Mouse (Mus musculus) liver, embryonic 16.5 days (tissue): ENCODE results near the gene Esp8. TPM values are rescaled to one million over a fixed set of nuclear protein-coding genes. Genes with fewer than 3 reads are reported as not detected.

Experiments used
- polyA plus RNA-seq: library from polyadenylated mRNA; unstranded; fragments of >200 nt; fragmentation: Nextera tagmentation; extraction: Ambion mirVana; gene quantifications from 2 replicates; pipeline ENCODE4 v1.2.1, GENCODE M21; 2015

The Esp8 gene
- polyA plus RNA-seq, 1 experiment from 2014 or later: not detected

Other genes with a start within 250 kb of the Esp8 start
- not detected in 2 replicates for gene Crisp1, start 200.8 kb upstream of the Esp8 start, polyA plus RNA-seq
- gene Esp6, start 41.5 kb downstream of the Esp8 start, polyA plus RNA-seq: not detected in 2 replicates
- gene Esp4, start 78.6 kb downstream of the Esp8 start, polyA plus RNA-seq: not detected in 2 replicates
- gene Esp3, start 112.1 kb downstream of the Esp8 start, polyA plus RNA-seq: not detected in 2 replicates
- not detected in 2 replicates for gene Esp1, start 207.1 kb downstream of the Esp8 start, polyA plus RNA-seq